Mouse (Mus musculus) left cerebral cortex, adult 18-20 months (tissue): ENCODE data around the gene Tnrc18. TPM values are rescaled to one million over a fixed set of nuclear protein-coding genes. Genes with fewer than 3 reads are reported as not detected.

Source experiments
- DNase-seq, 2 experiments: peaks; one replicate each; pipeline ENCODE4 v3.0.0; 2021 to 2022; ENCODE audit warnings: low spot score in 2 of 2, mixed read lengths in 1 of 2
- total RNA-seq, 2 experiments: library from RNA; stranded (reverse); gene quantifications; 2 replicates each; pipeline ENCODE4 v1.2.3; 2021

The Tnrc18 gene
- total RNA-seq, 2 experiments from 2014 or later: 116 to 122 TPM

- no peak for DNase-seq
Observed at GRCm38 (mm10) chr5:142811870-142812443, 5.5 kb downstream of the Tnrc18 start.

GRCm38 (mm10) chr5:142810710-142811599, 6.5 kb downstream of the Tnrc18 start:
- no peak for DNase-seq

GRCm38 (mm10) chr5:142807661-142808060, 9.8 kb downstream of the Tnrc18 start:
- no peak for DNase-seq

DNA sequence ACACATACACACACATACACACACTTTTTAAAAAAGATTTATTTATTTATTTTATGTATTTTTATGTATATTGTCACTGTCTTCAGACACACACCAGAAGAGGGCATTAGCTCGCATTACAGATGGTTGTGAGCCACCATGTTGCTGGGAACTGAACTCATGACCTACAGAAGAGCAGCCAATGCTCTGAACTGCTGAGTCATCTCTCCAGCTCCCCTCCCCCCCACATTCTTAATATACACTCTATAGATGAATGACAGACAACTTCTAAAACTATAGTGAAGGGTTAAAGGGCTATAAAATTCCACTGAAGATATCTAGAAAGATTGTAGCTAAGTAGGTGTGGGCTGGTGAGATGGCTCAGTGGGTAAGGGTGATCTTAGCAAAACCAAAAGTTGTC, 13.7 kb downstream of the Tnrc18 start:
- no peak for DNase-seq

DNA sequence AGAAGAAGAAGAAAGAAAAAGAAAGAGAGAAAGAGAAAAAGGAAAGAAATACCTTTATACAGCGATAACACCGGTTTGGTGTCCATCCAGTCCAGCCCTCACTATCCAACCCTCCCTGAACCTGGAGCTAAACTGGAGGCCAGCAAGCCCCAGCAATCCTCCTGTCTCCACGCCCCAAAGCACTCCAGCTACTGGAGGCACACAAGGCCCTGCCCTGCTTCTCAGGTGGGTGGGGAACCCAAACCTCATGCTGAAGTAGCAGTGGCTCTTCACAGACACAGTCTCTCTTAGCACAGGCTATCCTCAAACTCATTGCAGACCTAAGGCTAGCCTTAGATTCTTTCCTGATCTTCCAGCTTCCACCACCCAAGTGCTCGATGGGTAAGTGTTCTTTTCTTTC, 14.6 kb downstream of the Tnrc18 start:
- DNase-seq: no peak

DNA sequence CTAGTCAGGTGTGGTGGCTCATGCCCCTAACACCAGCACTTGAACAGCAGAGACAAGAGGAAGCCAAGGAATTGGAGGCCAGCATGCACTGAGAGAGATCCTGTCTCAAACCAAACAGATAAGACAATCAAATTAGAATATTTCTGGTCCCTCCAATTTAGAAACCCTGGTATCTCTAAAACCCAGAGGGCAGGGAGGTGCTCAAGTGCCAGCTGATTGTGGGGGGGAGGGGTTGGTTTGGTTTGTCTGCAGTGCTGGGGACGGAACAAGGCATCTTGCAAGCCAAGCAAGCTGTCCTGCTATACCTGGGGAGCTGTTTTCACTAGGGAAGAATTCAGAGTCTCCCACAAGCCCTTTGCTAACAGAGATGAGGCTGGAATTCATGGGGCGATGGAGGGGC, 15.5 kb downstream of the Tnrc18 start:
- no peak for DNase-seq

- DNase-seq: no peak
Observed at GRCm38 (mm10) chr5:142800656-142801055, 16.8 kb downstream of the Tnrc18 start.

DNA sequence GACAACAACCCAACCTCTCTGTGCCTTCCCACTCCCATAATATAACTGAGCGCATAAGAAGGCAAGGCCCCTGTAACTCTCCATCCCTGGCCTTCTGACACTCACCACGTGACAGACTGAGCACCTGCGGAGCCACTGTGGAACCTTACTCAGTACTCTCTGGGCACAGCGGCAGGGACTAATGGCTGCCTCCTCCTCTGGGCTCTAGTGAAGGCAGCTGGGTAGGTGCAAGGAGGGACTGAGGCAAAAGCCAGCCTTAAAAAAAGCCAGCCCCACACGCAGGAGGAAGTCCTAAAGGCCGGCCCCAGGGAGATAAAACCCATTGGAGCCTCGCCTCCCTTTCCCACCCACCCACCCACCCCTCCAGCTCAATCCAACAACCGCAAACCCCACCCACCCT, 17.3 kb downstream of the Tnrc18 start:
- no peak for DNase-seq

DNA sequence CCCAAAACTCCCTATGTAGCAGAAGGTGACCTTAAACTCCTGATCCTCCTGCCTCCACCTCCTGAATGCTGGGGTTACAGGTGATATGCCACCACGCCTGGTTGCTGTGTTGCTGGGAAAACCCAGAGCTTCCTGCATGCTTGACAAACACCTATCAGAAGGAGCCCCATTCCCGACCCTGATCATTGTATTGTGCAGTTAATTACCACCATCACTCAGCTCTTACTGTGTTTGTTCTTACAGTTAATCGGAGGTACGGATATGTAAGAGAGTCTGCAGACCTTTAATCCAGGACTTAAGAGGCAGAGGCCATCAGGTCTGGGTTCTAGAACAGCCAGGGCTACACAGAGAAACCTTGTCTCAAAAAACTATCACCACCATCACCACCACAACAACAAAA, 18.2 kb downstream of the Tnrc18 start:
- DNase-seq: no peak

DNA sequence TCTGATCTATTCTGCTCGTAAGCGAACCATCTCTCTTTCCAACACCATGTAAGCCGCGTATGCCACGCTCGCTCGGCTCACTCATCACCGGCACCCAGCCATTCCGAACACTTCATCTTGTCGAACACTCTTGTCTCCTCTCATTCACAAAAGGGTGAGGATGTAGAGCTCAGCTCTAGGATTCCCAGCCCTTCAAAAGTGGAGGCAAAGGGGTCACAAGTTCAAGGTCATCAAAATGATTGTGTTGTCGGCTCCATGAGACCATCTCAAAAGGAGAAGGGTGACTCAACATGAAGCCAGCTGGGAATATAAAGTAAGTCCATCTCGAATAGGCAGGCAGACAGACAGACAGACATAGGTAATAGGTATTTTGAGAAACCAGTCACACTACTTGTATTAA, 19.3 kb downstream of the Tnrc18 start:
- DNase-seq: no peak

DNA sequence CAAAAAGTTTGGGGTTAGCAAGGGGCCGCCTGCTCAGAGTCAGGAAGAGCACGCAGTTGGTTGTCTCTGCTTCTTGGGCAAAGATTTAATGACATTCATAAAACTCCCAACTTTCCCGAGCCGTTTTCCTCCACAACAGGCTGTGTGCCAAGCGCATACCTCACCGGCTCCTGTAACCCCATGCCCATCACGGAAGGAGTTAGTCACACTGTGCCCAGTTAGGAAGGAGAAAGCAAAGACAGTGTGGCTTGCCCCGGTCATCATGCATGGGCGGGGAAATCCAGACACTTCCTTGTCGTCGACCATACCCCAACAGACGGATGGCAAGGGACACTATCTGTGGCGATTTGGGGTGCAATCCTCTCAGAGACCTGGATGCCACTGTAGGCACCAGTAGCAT, 19.8 kb downstream of the Tnrc18 start:
- DNase-seq: no peak

GRCm38 (mm10) chr5:142796921-142797320, 20.5 kb downstream of the Tnrc18 start:
- DNase-seq: no peak

DNA sequence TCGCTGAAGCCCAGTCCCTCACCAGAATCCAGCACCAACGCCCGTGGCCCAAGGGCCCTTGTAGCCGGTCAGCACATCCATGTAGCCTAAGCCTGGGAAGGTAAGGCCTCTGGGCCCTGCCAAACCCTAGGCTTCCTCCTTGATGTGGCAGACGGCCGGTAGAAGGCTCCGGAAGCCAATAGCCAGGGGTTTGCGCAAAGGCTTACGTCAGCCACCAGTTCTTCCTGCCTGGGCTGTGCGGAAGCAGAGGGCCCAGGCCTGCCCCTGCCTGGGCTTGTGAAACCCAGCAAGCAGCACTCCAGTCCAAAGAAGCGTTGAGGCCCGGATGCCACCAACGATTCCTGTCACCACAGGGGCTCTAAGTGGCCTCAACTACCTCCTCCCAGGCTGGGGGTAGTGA, 22.9 kb downstream of the Tnrc18 start:
- no peak for DNase-seq

- DNase-seq: no peak
Observed at GRCm38 (mm10) chr5:142794161-142794560, 23.3 kb downstream of the Tnrc18 start.

DNA sequence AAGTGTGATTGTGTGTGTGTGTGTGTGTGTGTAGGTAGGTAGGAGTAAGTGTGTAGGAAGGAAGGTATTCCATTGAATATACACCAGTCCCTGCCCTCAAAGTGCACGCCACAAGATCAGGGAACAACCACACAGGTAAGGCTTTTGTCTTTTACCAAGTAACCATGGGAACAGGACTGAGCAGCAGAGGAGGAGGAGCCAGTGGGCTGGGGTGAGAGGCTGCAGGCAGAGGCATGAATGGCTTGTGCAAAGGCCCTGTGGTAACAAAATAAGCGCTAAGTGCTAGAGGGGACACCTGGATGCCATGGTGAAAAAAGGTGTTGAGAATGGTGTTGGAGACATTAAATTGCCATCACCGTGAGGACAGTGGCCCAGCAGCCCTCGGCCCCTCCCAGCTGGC, 24.9 kb downstream of the Tnrc18 start:
- DNase-seq: no peak

DNA sequence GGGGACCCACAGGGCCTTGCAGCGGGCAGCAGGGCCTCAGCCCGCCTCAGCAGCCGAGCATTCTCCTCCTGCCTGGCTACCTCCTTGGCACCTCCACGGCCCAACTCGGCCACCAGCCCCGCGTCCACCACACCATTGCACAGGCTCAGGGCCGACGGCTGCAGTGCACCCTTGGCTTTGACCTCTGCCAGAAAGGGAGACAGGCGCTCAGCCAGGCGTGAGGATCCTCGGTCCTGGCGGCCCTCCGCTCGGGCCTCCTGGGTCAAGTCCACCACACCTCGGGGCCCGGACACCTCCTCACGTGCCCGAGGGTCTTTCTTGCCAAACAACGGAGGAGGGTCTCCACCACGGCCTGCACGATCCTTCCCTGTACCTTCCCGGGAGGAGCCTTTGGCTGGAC, 29.2 kb downstream of the Tnrc18 start:
- no peak for DNase-seq

GRCm38 (mm10) chr5:142787304-142787905, 30.1 kb downstream of the Tnrc18 start:
- no peak for DNase-seq

GRCm38 (mm10) chr5:142786709-142787108, 30.8 kb downstream of the Tnrc18 start:
- no peak for DNase-seq

DNA sequence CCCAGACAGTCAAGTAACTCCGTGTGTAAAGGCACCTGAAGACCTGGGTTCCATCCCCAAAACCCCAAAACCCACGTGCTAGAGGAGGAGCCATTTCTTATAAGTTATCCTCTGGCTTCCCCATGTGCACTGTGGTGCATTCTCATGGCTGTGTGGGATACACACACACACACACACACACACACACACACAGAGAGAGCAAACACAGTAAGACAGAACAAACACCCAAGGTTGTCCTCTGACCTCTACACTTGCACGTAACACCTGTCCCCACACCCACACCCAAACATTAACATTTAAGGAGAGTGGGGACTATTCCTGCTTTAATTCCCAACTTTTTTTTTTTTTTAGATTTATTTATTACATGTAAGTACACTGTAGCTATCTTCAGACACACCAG, 31.2 kb downstream of the Tnrc18 start:
- DNase-seq: no peak

DNA sequence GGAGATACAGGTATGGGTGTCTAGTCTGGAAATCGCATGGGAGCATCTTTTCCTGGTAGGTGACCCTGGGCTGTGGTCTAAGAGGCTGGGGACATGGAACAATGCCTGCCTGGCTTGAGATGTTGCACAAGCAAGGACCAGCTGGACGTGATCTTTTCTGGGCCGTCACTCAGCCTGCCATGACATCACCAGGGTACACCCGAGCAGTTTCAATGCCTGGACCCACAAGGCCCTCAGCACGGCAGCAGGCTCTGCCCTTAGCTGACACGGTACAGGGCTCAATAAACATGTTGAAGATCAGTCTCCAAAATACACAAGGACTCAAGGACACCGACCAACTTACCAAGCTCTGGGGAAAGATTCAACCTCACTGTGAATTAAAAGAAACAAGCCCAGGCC, 34.3 kb downstream of the Tnrc18 start:
- DNase-seq: no peak

DNA sequence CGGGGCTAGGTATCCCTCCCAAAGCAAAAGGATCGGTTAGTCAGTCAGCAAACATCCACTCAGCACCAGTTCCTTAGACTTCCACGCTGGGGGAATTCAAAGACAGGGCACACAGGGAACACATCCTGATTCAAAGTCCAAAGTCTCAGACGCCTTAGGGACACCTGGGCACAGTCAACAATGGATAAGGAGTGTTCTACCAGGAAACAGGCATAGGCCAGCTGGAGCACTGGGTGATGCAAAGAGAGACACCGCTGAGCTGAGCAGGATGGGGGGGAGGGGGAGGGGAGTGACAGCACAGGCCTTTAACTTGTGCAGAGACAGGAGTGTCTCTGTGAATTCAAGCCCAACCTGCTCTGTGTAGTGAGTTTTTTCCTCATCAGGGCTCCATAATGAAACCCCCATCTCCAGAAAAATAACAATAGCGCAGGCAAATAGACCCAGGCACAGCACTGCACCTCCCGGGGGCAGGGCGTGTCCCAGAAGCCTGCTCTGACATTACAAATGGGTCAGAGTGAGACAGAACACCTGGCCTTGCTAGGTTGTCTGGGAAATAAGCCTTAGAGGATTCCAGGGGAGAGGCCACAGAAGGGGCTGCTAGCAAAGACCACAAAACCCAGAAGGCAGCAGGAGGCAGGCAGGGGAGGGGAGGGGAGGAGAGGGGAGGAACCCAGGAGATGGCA, 34.9 kb downstream of the Tnrc18 start:
- no peak for DNase-seq

DNA sequence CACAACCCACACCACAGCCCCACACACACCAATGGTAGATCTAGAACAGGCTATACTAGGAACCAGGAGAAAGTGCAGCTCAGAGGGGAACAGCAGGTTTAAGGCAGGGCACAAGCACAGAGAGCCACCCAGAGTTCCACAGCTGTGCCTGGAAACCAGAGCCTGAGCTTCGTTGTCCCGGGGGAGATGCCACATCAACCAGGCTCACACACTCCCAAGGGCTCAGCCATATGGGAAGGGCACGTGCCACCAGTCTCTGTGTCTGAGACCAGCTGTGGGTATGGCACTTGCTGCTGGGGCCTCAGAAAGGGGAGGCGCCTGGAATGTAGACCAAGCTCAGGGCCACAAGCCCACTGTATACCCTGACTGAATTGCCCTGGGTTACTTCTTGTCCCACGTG, 36.9 kb downstream of the Tnrc18 start:
- no peak for DNase-seq
